Mouse (Mus musculus): Measurements from ENCODE around the gene Celf5.

GRCm38 (mm10) chr10:81525017-81525694, 42.6 kb upstream of the Celf5 start:
- TF ChIP-seq CTCF (IDR thresholded peaks at IDR 0.05; ENCODE audit: borderline replicate concordance, insufficient read depth, low read depth, low read length) (no peak), POLR2A (IDR thresholded peaks at IDR 0.05; ENCODE audit: borderline replicate concordance, insufficient read depth, low read length) (no peak)

All from cerebellum, adult 2 months (tissue).